Comparison of ENCODE assay signal across 8 mouse cellular contexts in the genomic region with DNA sequence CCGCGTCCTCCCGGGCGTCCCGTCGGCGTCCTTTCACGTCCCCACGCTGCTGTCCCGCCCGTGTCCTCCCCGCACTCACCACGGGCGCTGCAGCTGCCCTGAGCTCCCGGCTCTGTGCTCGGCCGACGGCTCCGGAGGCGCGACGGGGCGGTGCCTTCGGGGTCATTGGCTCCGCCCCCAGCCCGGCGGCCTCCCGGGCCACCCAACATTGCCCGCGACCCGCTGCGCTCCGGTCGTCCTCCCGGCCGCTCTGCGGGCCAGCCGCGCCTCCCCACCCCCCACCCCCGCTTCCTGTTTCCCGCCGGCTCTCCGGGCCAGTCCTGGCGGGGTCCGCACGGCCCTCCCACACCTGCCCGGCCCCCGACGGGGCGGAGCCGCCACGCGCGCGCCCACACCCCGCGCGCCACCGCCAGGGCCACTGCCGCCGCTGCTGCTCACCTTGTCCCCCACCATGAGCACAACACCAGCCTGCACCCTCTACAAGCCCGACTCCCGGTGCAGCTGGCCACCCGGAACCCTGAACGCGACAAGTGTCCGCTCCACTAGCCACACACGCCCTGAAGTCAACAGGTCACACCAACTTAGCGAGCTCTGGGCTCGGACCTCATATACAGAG. TPM values are rescaled to one million over a fixed set of nuclear protein-coding genes. Genes with fewer than 3 reads are reported as not detected.
DNase-seq lines count a peak whose midpoint lies in the region; ATAC-seq lines count a peak whose summit lies in the region.

A gene (minus strand): TSS at position 267 of the 616 bp plus-strand sequence.

- no peaks in the 10 kb centered on the region; the same call in 1 of the 2 replicates for H3K36me3 ChIP-seq in embryonic facial prominence, embryonic 10.5 days (replicated peaks)
- peaks cover 4% of the 10 kb centered on the region; the same call in 1 of the 2 replicates for H3K36me3 ChIP-seq in heart, embryonic 13.5 days
- no peaks in the 10 kb centered on the region for H3K36me3 ChIP-seq in kidney, embryonic 16.5 days (ENCODE audit: insufficient read depth, low read length)

- peak within 1 kb of the TSS; percentile 95 for H3K4me2 ChIP-seq in heart, embryonic 13.5 days
- H3K4me2 ChIP-seq in kidney, embryonic 16.5 days (replicated peaks; ENCODE audit: low read depth, low read length): peak within 1 kb of the TSS; percentile 95

- WGBS in embryonic facial prominence, embryonic 10.5 days: under 1% methylated on average over 70 of the region's 70 CpGs
- WGBS in heart, embryonic 13.5 days: under 1% methylated on average over 70 of the region's 70 CpGs
- WGBS in kidney, embryonic 16.5 days: under 1% methylated on average over 67 of the region's 70 CpGs

- ATAC-seq in frontal cortex, adult (ENCODE audit: low TSS enrichment): no peak
- ATAC-seq in heart, embryonic 13.5 days (ENCODE audit: extremely low read depth, insufficient number of reproducible peaks, low FRiP score, low TSS enrichment): peak; percentile 51; the same call in 1 of the 2 replicates
- peak; percentile 70 for ATAC-seq in kidney, embryonic 16.5 days (ENCODE audit: low FRiP score, low TSS enrichment)

- peak within 1 kb of the TSS; percentile 73 for H3K27ac ChIP-seq in embryonic facial prominence, embryonic 10.5 days (replicated peaks)
- peak within 1 kb of the TSS; percentile 84 for H3K27ac ChIP-seq in heart, embryonic 13.5 days (replicated peaks)
- peak within 1 kb of the TSS; percentile 90 for H3K27ac ChIP-seq in kidney, embryonic 16.5 days (ENCODE audit: low read length)

- peak within 1 kb of the TSS; percentile 67 for H3K4me3 ChIP-seq in embryonic facial prominence, embryonic 10.5 days
- H3K4me3 ChIP-seq in heart, embryonic 13.5 days: peak within 1 kb of the TSS; percentile 75
- peak within 1 kb of the TSS; percentile 76 for H3K4me3 ChIP-seq in kidney, embryonic 16.5 days (ENCODE audit: low read length)

- peak within 1 kb of the TSS; percentile 88 for H3K9ac ChIP-seq in heart, embryonic 13.5 days
- H3K9ac ChIP-seq in kidney, embryonic 16.5 days (replicated peaks; ENCODE audit: low read length): peak within 1 kb of the TSS; percentile 83

- H3K4me1 ChIP-seq in embryonic facial prominence, embryonic 10.5 days: peaks cover 58% of the 10 kb centered on the region
- H3K4me1 ChIP-seq in heart, embryonic 13.5 days: peaks cover 50% of the 10 kb centered on the region
- H3K4me1 ChIP-seq in kidney, embryonic 16.5 days (ENCODE audit: insufficient read depth, low read length): peaks cover 61% of the 10 kb centered on the region

- H3K9me3 ChIP-seq in embryonic facial prominence, embryonic 10.5 days: no peaks in the 10 kb centered on the region
- H3K9me3 ChIP-seq in heart, embryonic 13.5 days: no peaks in the 10 kb centered on the region
- H3K9me3 ChIP-seq in kidney, embryonic 16.5 days (ENCODE audit: low read length): no peaks in the 10 kb centered on the region

- no peak for DNase-seq in frontal cortex, adult 2 months (ENCODE audit: extremely low spot score in 1 of 2, low spot score in 1 of 2)
- DNase-seq in embryonic facial prominence, embryonic 10.5 days (ENCODE audit: low spot score): peak; percentile 65
- DNase-seq in lung, postnatal 14 days: peak; percentile 72
- DNase-seq in retina, postnatal 7 days (ENCODE audit: low read depth, low spot score): peak; percentile 28
- no peak for DNase-seq in c-Kit-positive CD71-positive TER-119-positive erythroid progenitor cells, embryonic 14.5 days (ENCODE audit: low spot score)

- peaks cover 81% of the 10 kb centered on the region for H3K27me3 ChIP-seq in embryonic facial prominence, embryonic 10.5 days (replicated peaks; ENCODE audit: low read depth, poor library complexity, severe bottlenecking)
- H3K27me3 ChIP-seq in heart, embryonic 13.5 days (replicated peaks): peaks cover 65% of the 10 kb centered on the region
- peaks cover 21% of the 10 kb centered on the region for H3K27me3 ChIP-seq in kidney, embryonic 16.5 days (ENCODE audit: insufficient read depth, low read length)

RNA-seq across cellular contexts. Expression of the gene that starts here (rescaled TPM):
- polyA plus RNA-seq in frontal cortex, adult 2 months (2012; rRNA removed): 11.2 and 12.0 TPM in 2 replicates
- polyA plus RNA-seq in embryonic facial prominence, embryonic 10.5 days (2016; fragmentation: Nextera tagmentation; extraction: Ambion mirVana): 3.3 and 4.3 TPM in 2 replicates
- polyA plus RNA-seq in heart, embryonic 13.5 days (2015; fragmentation: Nextera tagmentation; extraction: Ambion mirVana): 5.1 and 5.3 TPM in 2 replicates
- polyA plus RNA-seq in kidney, embryonic 16.5 days (2015; fragmentation: Nextera tagmentation; extraction: Ambion mirVana): 9.9 and 10.6 TPM in 2 replicates

Comparison
In these comparisons a context has a peak if more than half of its experiments do, and no peak if none do; other contexts are left out.
1. DNase-seq: peak in embryonic facial prominence, embryonic 10.5 days (single experiment), lung, postnatal 14 days (single experiment) and retina, postnatal 7 days (single experiment); none in frontal cortex, adult 2 months (0 of 2) and c-Kit-positive CD71-positive TER-119-positive erythroid progenitor cells, embryonic 14.5 days (single experiment).
2. Peak in every context shown above with its lines, with median percentiles within 50 percentile points of each other: H3K27ac ChIP-seq and H3K4me3 ChIP-seq.